In genomic region chr15:5555381-5556066, GRCm38 (mm10) we compare ENCODE assay signal across 15 mouse cellular contexts.
DNase-seq lines count a peak whose midpoint lies in the region; ATAC-seq and TF ChIP-seq lines count a peak whose summit lies in the region.
"Had no signal": no experiment of that assay in that cellular context is flagged by ENCODE, and none has a peak within 500 bp of the region (broad histone marks: within the 10 kb centered on the region; RNA-seq: fewer than 3 reads in every experiment).

No protein-coding gene starts in this region.

- no peak overlapping the region for H3K4me3 ChIP-seq in embryonic facial prominence, embryonic 14.5 days (ENCODE audit: low read depth, low read length)
- H3K4me3 ChIP-seq in embryonic facial prominence, embryonic 10.5 days: no peak overlapping the region
- H3K4me3 ChIP-seq in kidney, adult 2 months (ENCODE audit: insufficient read depth, low read depth, low read length): no peak overlapping the region
- no peak overlapping the region for H3K4me3 ChIP-seq in kidney, embryonic 15.5 days (replicated peaks)
- H3K4me3 ChIP-seq in CH12.LX (replicated peaks in 1 of 3; ENCODE audit: low read depth in 2 of 3, low read length in 2 of 3, poor library complexity in 1 of 3): no peak overlapping the region
- H3K4me3 ChIP-seq: liver, embryonic 15.5 days; midbrain, embryonic 15.5 days; neural tube, embryonic 12.5 days had no signal

- ATAC-seq in embryonic facial prominence, embryonic 14.5 days (ENCODE audit: low read depth): no peak
- ATAC-seq in kidney, embryonic 15.5 days (replicated peaks; ENCODE audit: low FRiP score): no peak
- ATAC-seq: midbrain, embryonic 15.5 days had no signal

- dilution Hi-C loops in CH12.LX (cut with MboI; ENCODE audit: extremely low pct_ligation_motif_present, extremely low pct_unique_long_range_greater_than_20kb, low sequenced_read_pairs): no loop called here

- H3K4me1 ChIP-seq in embryonic facial prominence, embryonic 14.5 days (ENCODE audit: control insufficient read depth, insufficient read depth, low read length): no peaks in the 10 kb centered on the region; the same call in 1 of the 2 replicates
- H3K4me1 ChIP-seq in embryonic facial prominence, embryonic 10.5 days: no peaks in the 10 kb centered on the region
- no peaks in the 10 kb centered on the region for H3K4me1 ChIP-seq in kidney, adult 2 months (ENCODE audit: control insufficient read depth, insufficient read depth, low read length)
- H3K4me1 ChIP-seq in kidney, embryonic 15.5 days: 0 out of 2 replicates have a peak, but pooled peaks cover 3% of the 10 kb centered on the region
- H3K4me1 ChIP-seq in CH12.LX (ENCODE audit: control insufficient read depth in 1 of 2, insufficient read depth in 2 of 2): peaks cover 3 to 36% of the 10 kb centered on the region in 2 experiments; a peak in 2 of 4 replicates
- H3K4me1 ChIP-seq: liver, embryonic 15.5 days; midbrain, embryonic 15.5 days; neural tube, embryonic 12.5 days had no signal

- no peaks in the 10 kb centered on the region for H3K79me2 ChIP-seq in CH12.LX (replicated peaks; ENCODE audit: control insufficient read depth, extremely low read depth, insufficient read depth, poor library complexity, severe bottlenecking)

- no peaks in the 10 kb centered on the region for H3K27me3 ChIP-seq in embryonic facial prominence, embryonic 14.5 days (replicated peaks; ENCODE audit: control insufficient read depth, insufficient read depth, low read length)
- H3K27me3 ChIP-seq in embryonic facial prominence, embryonic 10.5 days (replicated peaks; ENCODE audit: low read depth, poor library complexity, severe bottlenecking): no peaks in the 10 kb centered on the region
- no peaks in the 10 kb centered on the region for H3K27me3 ChIP-seq in kidney, adult 2 months (replicated peaks; ENCODE audit: control insufficient read depth, insufficient read depth, low read length)
- no peaks in the 10 kb centered on the region for H3K27me3 ChIP-seq in kidney, embryonic 15.5 days
- H3K27me3 ChIP-seq in CH12.LX (replicated peaks): no peaks in the 10 kb centered on the region
- H3K27me3 ChIP-seq: liver, embryonic 15.5 days; midbrain, embryonic 15.5 days; neural tube, embryonic 12.5 days had no signal

- in situ Hi-C loops in CH12.LX (cut with MboI; ENCODE audit: low pct_ligation_motif_present, low pct_unique_long_range_greater_than_20kb, low sequenced_read_pairs): no loop called here

- DNase-seq in embryonic facial prominence, embryonic 14.5 days (ENCODE audit: low spot score): peak; percentile 20
- no peak for DNase-seq in embryonic facial prominence, embryonic 10.5 days (ENCODE audit: low spot score)
- DNase-seq in kidney, adult 2 months: peak; percentile 45
- DNase-seq in CH12.LX (ENCODE audit: extremely low read depth): no peak
- peak; percentile 23 for DNase-seq in heart, postnatal 4 days
- no peak for DNase-seq in left cerebral cortex, adult 9 months (ENCODE audit: low spot score in 2 of 2)
- no peak for DNase-seq in urinary bladder, adult 2 months (ENCODE audit: low spot score)
- DNase-seq: layer of hippocampus, adult 9-11 months; left cerebral cortex, postnatal 4 days; retina, postnatal 1 day had no signal

- H3K9me3 ChIP-seq in embryonic facial prominence, embryonic 14.5 days (ENCODE audit: control insufficient read depth, low read length): no peaks in the 10 kb centered on the region
- no peaks in the 10 kb centered on the region for H3K9me3 ChIP-seq in embryonic facial prominence, embryonic 10.5 days
- no peaks in the 10 kb centered on the region for H3K9me3 ChIP-seq in kidney, embryonic 15.5 days (replicated peaks)
- peaks cover 3% of the 10 kb centered on the region for H3K9me3 ChIP-seq in CH12.LX (replicated peaks; ENCODE audit: low read length)
- H3K9me3 ChIP-seq: liver, embryonic 15.5 days; midbrain, embryonic 15.5 days; neural tube, embryonic 12.5 days had no signal

- WGBS in embryonic facial prominence, embryonic 14.5 days: 65% methylated on average over 7 of the region's 7 CpGs
- 91% methylated on average over 7 of the region's 7 CpGs for WGBS in embryonic facial prominence, embryonic 10.5 days
- 37% methylated on average over 7 of the region's 7 CpGs for WGBS in kidney, adult 2 months
- WGBS in kidney, embryonic 15.5 days: 62% methylated on average over 7 of the region's 7 CpGs

- no peak for TF ChIP-seq POLR2A in kidney, adult 2 months (IDR thresholded peaks at IDR 0.05; ENCODE audit: low read depth, low read length)
- TF ChIP-seq POLR2A in CH12.LX (IDR thresholded peaks at IDR 0.05; ENCODE audit: low read depth, low read length): no peak

- TF ChIP-seq EP300 in CH12.LX (IDR thresholded peaks at IDR 0.05; ENCODE audit: low read length): no peak

- H3K27ac ChIP-seq in embryonic facial prominence, embryonic 14.5 days (replicated peaks; ENCODE audit: low read depth, low read length): no peak overlapping the region
- no peak overlapping the region for H3K27ac ChIP-seq in embryonic facial prominence, embryonic 10.5 days (replicated peaks)
- H3K27ac ChIP-seq in kidney, adult 2 months (ENCODE audit: insufficient read depth, low read depth, low read length): no peak overlapping the region
- no peak overlapping the region for H3K27ac ChIP-seq in kidney, embryonic 15.5 days
- no peak overlapping the region for H3K27ac ChIP-seq in CH12.LX (ENCODE audit: insufficient read depth, low read depth)
- H3K27ac ChIP-seq: liver, embryonic 15.5 days; macrophage; midbrain, embryonic 15.5 days; neural tube, embryonic 12.5 days had no signal

- H3K9ac ChIP-seq in embryonic facial prominence, embryonic 14.5 days (ENCODE audit: low read depth, low read length): no peak overlapping the region
- no peak overlapping the region for H3K9ac ChIP-seq in kidney, embryonic 15.5 days
- H3K9ac ChIP-seq in CH12.LX (ENCODE audit: insufficient read depth, low read depth): peak overlapping the region; percentile 39; the same call in 1 of the 2 replicates
- H3K9ac ChIP-seq: liver, embryonic 15.5 days; midbrain, embryonic 15.5 days; neural tube, embryonic 12.5 days had no signal

- no peak overlapping the region for H3K4me2 ChIP-seq in embryonic facial prominence, embryonic 14.5 days (ENCODE audit: low read depth, low read length)
- H3K4me2 ChIP-seq in kidney, embryonic 15.5 days: no peak overlapping the region
- peak overlapping the region; percentile 15; the same call in 1 of the 2 replicates for H3K4me2 ChIP-seq in CH12.LX (ENCODE audit: insufficient read depth, low read depth, poor library complexity, severe bottlenecking)
- H3K4me2 ChIP-seq: liver, embryonic 15.5 days; midbrain, embryonic 15.5 days; neural tube, embryonic 12.5 days had no signal

- TF ChIP-seq RAD21 in CH12.LX (IDR thresholded peaks at IDR 0.05; ENCODE audit: low read depth, low read length): no peak

- TF ChIP-seq CTCF in kidney, adult 2 months (conservative IDR thresholded peaks at IDR 0.05; ENCODE audit: insufficient read depth, insufficient read length, low read depth, low read length): no peak
- TF ChIP-seq CTCF in CH12.LX (conservative IDR thresholded peaks at IDR 0.05 in 1 of 2, IDR thresholded peaks at IDR 0.05 in 1 of 2; ENCODE audit: low read depth in 2 of 2, low read length in 2 of 2): no peak

- no peaks in the 10 kb centered on the region for H3K36me3 ChIP-seq in embryonic facial prominence, embryonic 14.5 days (ENCODE audit: control insufficient read depth, insufficient read depth, low read length)
- H3K36me3 ChIP-seq in embryonic facial prominence, embryonic 10.5 days (replicated peaks): no peaks in the 10 kb centered on the region
- no peaks in the 10 kb centered on the region for H3K36me3 ChIP-seq in kidney, adult 2 months (ENCODE audit: control insufficient read depth, insufficient read depth, low read length)
- no peaks in the 10 kb centered on the region for H3K36me3 ChIP-seq in kidney, embryonic 15.5 days
- no peaks in the 10 kb centered on the region for H3K36me3 ChIP-seq in CH12.LX (replicated peaks in 1 of 2; ENCODE audit: control insufficient read depth in 1 of 2, insufficient read depth in 1 of 2, low read length in 1 of 2)
- H3K36me3 ChIP-seq: liver, embryonic 15.5 days; midbrain, embryonic 15.5 days; neural tube, embryonic 12.5 days had no signal

TF ChIP-seq in CH12.LX, 34 proteins besides CTCF, POLR2A, EP300 and RAD21:
- TF ChIP-seq CHD2 (IDR thresholded peaks at IDR 0.05; ENCODE audit: low read length): no peak
- TF ChIP-seq NRF1 (IDR thresholded peaks at IDR 0.05; ENCODE audit: low read depth, low read length): no peak
- no peak for TF ChIP-seq MEF2A (IDR thresholded peaks at IDR 0.05; ENCODE audit: borderline replicate concordance, low read depth, low read length)
- TF ChIP-seq ZC3H11A (IDR thresholded peaks at IDR 0.05; ENCODE audit: low read depth, low read length): no peak
- TF ChIP-seq ZNF384 (IDR thresholded peaks at IDR 0.05; ENCODE audit: low read depth, low read length): no peak
- TF ChIP-seq SMC3 (IDR thresholded peaks at IDR 0.05; ENCODE audit: low read depth, low read length): no peak
- TF ChIP-seq ZMIZ1 (IDR thresholded peaks at IDR 0.05; ENCODE audit: low read depth, low read length): no peak
- TF ChIP-seq USF1 (IDR thresholded peaks at IDR 0.05; ENCODE audit: low read depth, low read length): no peak
- TF ChIP-seq MAX (IDR thresholded peaks at IDR 0.05; ENCODE audit: low read length): no peak
- TF ChIP-seq ZKSCAN1 (IDR thresholded peaks at IDR 0.05; ENCODE audit: borderline replicate concordance, low read depth, low read length): no peak
- no peak for TF ChIP-seq POLR2AphosphoS2 (IDR thresholded peaks at IDR 0.05; ENCODE audit: low read depth, low read length)
- no peak for TF ChIP-seq MXI1 (IDR thresholded peaks at IDR 0.05; ENCODE audit: low read depth, low read length)
- TF ChIP-seq KAT2A (IDR thresholded peaks at IDR 0.05; ENCODE audit: insufficient replicate concordance, low read length): no peak
- no peak for TF ChIP-seq MYC (IDR thresholded peaks at IDR 0.05; ENCODE audit: low read depth, low read length)
- TF ChIP-seq NELFE (IDR thresholded peaks at IDR 0.05; ENCODE audit: low read depth, low read length): no peak
- TF ChIP-seq MAFK (IDR thresholded peaks at IDR 0.05; ENCODE audit: insufficient replicate concordance, low read length): no peak
- no peak for TF ChIP-seq PAX5 (IDR thresholded peaks at IDR 0.05; ENCODE audit: low read length)
- no peak for TF ChIP-seq USF2 (conservative IDR thresholded peaks at IDR 0.05; ENCODE audit: low read depth, low read length)
- no peak for TF ChIP-seq HCFC1 (IDR thresholded peaks at IDR 0.05; ENCODE audit: low read depth, low read length)
- no peak for TF ChIP-seq JUN (IDR thresholded peaks at IDR 0.05; ENCODE audit: insufficient read depth, low read depth, low read length)

Comparison
In these comparisons a context has a peak if more than half of its experiments do, and no peak if none do; other contexts are left out.
1. DNase-seq: peak in embryonic facial prominence, embryonic 14.5 days (single experiment), kidney, adult 2 months (single experiment) and heart, postnatal 4 days (single experiment); none in embryonic facial prominence, embryonic 10.5 days (single experiment), CH12.LX (single experiment), left cerebral cortex, adult 9 months (0 of 2) and urinary bladder, adult 2 months (single experiment).